Comparison of ENCODE assay signal across 9 mouse cellular contexts in genomic region chr5:31576539-31576975, GRCm38 (mm10). TPM values are rescaled to one million over a fixed set of nuclear protein-coding genes. Genes with fewer than 3 reads are reported as not detected.
DNase-seq lines count a peak whose midpoint lies in the region; ATAC-seq and TF ChIP-seq lines count a peak whose summit lies in the region.
"Had no signal": no experiment of that assay in that cellular context is flagged by ENCODE, and none has a peak within 500 bp of the region (broad histone marks: within the 10 kb centered on the region; RNA-seq: fewer than 3 reads in every experiment).

No protein-coding gene starts in this region.

- no peaks in the 10 kb centered on the region for H3K36me3 ChIP-seq in heart, embryonic 15.5 days
- no peaks in the 10 kb centered on the region for H3K36me3 ChIP-seq in forebrain, postnatal 0 days (ENCODE audit: insufficient read depth)
- no peaks in the 10 kb centered on the region; the same call in 1 of the 2 replicates for H3K36me3 ChIP-seq in hindbrain, embryonic 12.5 days

- TF ChIP-seq POLR2A in bone marrow macrophage, adult 2 months (IDR thresholded peaks at IDR 0.05; ENCODE audit: borderline replicate concordance, low read depth, low read length): no peak

- intact Hi-C loops in heart, postnatal 36 days (cut with DNase I): no loop called here
- intact Hi-C loops in left cerebral cortex, postnatal 14 days (cut with DNase I): no loop called here

- peak; percentile 72 for ATAC-seq in heart, embryonic 15.5 days (replicated peaks; ENCODE audit: insufficient number of reproducible peaks, insufficient read depth, low FRiP score, low read depth)
- no peak for ATAC-seq in megakaryocyte-erythroid progenitor cell, adult 5-6 weeks (replicated peaks; ENCODE audit: low FRiP score, low TSS enrichment, poor library complexity, severe bottlenecking)
- no peak for ATAC-seq in forebrain, postnatal 0 days
- no peak for ATAC-seq in hindbrain, embryonic 12.5 days (ENCODE audit: low FRiP score)

- H3K9me3 ChIP-seq in heart, embryonic 15.5 days (replicated peaks): no peaks in the 10 kb centered on the region
- no peaks in the 10 kb centered on the region for H3K9me3 ChIP-seq in forebrain, postnatal 0 days (ENCODE audit: low read length)
- H3K9me3 ChIP-seq in hindbrain, embryonic 12.5 days (replicated peaks): no peaks in the 10 kb centered on the region

- no peak overlapping the region for H3K27ac ChIP-seq in heart, embryonic 15.5 days
- peak overlapping the region; percentile 62 for H3K27ac ChIP-seq in bone marrow macrophage, adult 2 months (ENCODE audit: insufficient read depth, low read depth, low read length)
- H3K27ac ChIP-seq in forebrain, postnatal 0 days (ENCODE audit: low read depth, low read length): no peak overlapping the region
- no peak overlapping the region for H3K27ac ChIP-seq in hindbrain, embryonic 12.5 days

- no peak for DNase-seq in heart, postnatal 36 days
- peak; percentile 45 to 49 for DNase-seq in B cell, adult 2 months
- peak; percentile 59 to 61 for DNase-seq in left cerebral cortex, postnatal 14 days (ENCODE audit: low spot score in 2 of 2)
- no peak for DNase-seq in forebrain, postnatal 0 days

- 57% methylated on average over 7 of the region's 7 CpGs for WGBS in heart, embryonic 15.5 days
- 73% methylated on average over 4 of the region's 7 CpGs for whole genome bisulfite sequencing in forebrain, postnatal 0 days
- 61% methylated on average over 6 of the region's 7 CpGs for WGBS in hindbrain, embryonic 12.5 days

- no peaks in the 10 kb centered on the region for H3K27me3 ChIP-seq in heart, embryonic 15.5 days
- no peaks in the 10 kb centered on the region for H3K27me3 ChIP-seq in forebrain, postnatal 0 days (ENCODE audit: insufficient read depth, low read length)
- H3K27me3 ChIP-seq in hindbrain, embryonic 12.5 days: no peaks in the 10 kb centered on the region

- no peak overlapping the region for H3K4me3 ChIP-seq in heart, embryonic 15.5 days
- H3K4me3 ChIP-seq in bone marrow macrophage, adult 2 months (ENCODE audit: insufficient read depth, low read length): peak overlapping the region; percentile 3
- H3K4me3 ChIP-seq in forebrain, postnatal 0 days (ENCODE audit: low read depth, low read length): no peak overlapping the region
- no peak overlapping the region for H3K4me3 ChIP-seq in hindbrain, embryonic 12.5 days
- H3K4me3 ChIP-seq: erythroblast, embryonic 14.5 days had no signal

- H3K4me1 ChIP-seq in heart, embryonic 15.5 days (replicated peaks): peaks cover 7% of the 10 kb centered on the region
- peaks cover 39% of the 10 kb centered on the region for H3K4me1 ChIP-seq in bone marrow macrophage, adult 2 months (ENCODE audit: control insufficient read depth, insufficient read depth, low read length)
- H3K4me1 ChIP-seq in forebrain, postnatal 0 days (ENCODE audit: insufficient read depth): no peaks in the 10 kb centered on the region
- peaks cover 1% of the 10 kb centered on the region; the same call in 1 of the 2 replicates for H3K4me1 ChIP-seq in hindbrain, embryonic 12.5 days

- no peak for TF ChIP-seq CTCF in bone marrow macrophage, adult 2 months (IDR thresholded peaks at IDR 0.05; ENCODE audit: low read depth, low read length)
- TF ChIP-seq CTCF in forebrain, postnatal 0 days (IDR thresholded peaks at IDR 0.05; ENCODE audit: low read depth): no peak

- no peak overlapping the region for H3K9ac ChIP-seq in heart, embryonic 15.5 days
- H3K9ac ChIP-seq in forebrain, postnatal 0 days: no peak overlapping the region
- no peak overlapping the region for H3K9ac ChIP-seq in hindbrain, embryonic 12.5 days

- H3K4me2 ChIP-seq in heart, embryonic 15.5 days: no peak overlapping the region
- H3K4me2 ChIP-seq in forebrain, postnatal 0 days (ENCODE audit: low read depth): no peak overlapping the region
- H3K4me2 ChIP-seq in hindbrain, embryonic 12.5 days (replicated peaks): no peak overlapping the region

RNA-seq across cellular contexts. Expression of gene Mrpl33, which starts 20.2 kb away (rescaled TPM):
- polyA plus RNA-seq in heart, embryonic 15.5 days (2015; fragmentation: Nextera tagmentation; extraction: Ambion mirVana): 344 and 459 TPM in 2 replicates
- 100 to 1,000 TPM; 314 to 335 TPM for total RNA-seq in heart, postnatal 36 days (2021)
- polyA plus RNA-seq in bone marrow macrophage, adult 2 months (2012; ENCODE audit: insufficient read depth, insufficient read length, missing spikeins): 131 and 193 TPM in 2 replicates
- total RNA-seq in left cerebral cortex, postnatal 14 days (2021): 100 to 1,000 TPM; 113 to 114 TPM
- 290 and 320 TPM in 2 replicates for total RNA-seq in megakaryocyte-erythroid progenitor cell, adult 5-6 weeks (2014; fragmentation: Nextera tagmentation)
- total RNA-seq in megakaryocyte-erythroid progenitor cell, adult 5-6 weeks (2017): 93.4 and 153 TPM in 2 replicates
- total RNA-seq in forebrain, postnatal 0 days (2014; rRNA removed): 166 and 203 TPM in 2 replicates
- polyA plus RNA-seq in forebrain, postnatal 0 days (2015; fragmentation: Nextera tagmentation; extraction: Ambion mirVana): 295 and 354 TPM in 2 replicates
- 193 and 201 TPM in 2 replicates for polyA plus RNA-seq in hindbrain, embryonic 12.5 days (2016; fragmentation: Nextera tagmentation; extraction: Ambion mirVana)

RNA-seq across cellular contexts. Expression of gene Supt7l, which starts 49.0 kb away (rescaled TPM):
- polyA plus RNA-seq in heart, embryonic 15.5 days (2015; fragmentation: Nextera tagmentation; extraction: Ambion mirVana): 15.6 and 19.2 TPM in 2 replicates
- 10 to 100 TPM; 13.5 to 13.6 TPM for total RNA-seq in heart, postnatal 36 days (2021)
- polyA plus RNA-seq in bone marrow macrophage, adult 2 months (2012; ENCODE audit: insufficient read depth, insufficient read length, missing spikeins): 16.2 and 17.9 TPM in 2 replicates
- total RNA-seq in left cerebral cortex, postnatal 14 days (2021): 10 to 100 TPM; 16.9 to 17.1 TPM
- 18.2 and 23.9 TPM in 2 replicates for total RNA-seq in megakaryocyte-erythroid progenitor cell, adult 5-6 weeks (2014; fragmentation: Nextera tagmentation)
- 18.8 and 29.6 TPM in 2 replicates for total RNA-seq in megakaryocyte-erythroid progenitor cell, adult 5-6 weeks (2017)
- 25.2 and 29.6 TPM in 2 replicates for total RNA-seq in forebrain, postnatal 0 days (2014; rRNA removed)
- 10.6 and 19.7 TPM in 2 replicates for polyA plus RNA-seq in forebrain, postnatal 0 days (2015; fragmentation: Nextera tagmentation; extraction: Ambion mirVana)
- polyA plus RNA-seq in hindbrain, embryonic 12.5 days (2016; fragmentation: Nextera tagmentation; extraction: Ambion mirVana): 28.5 and 34.1 TPM in 2 replicates

RNA-seq across cellular contexts. Expression of gene Slc4a1ap, which starts 49.8 kb away (rescaled TPM):
- 20.0 and 23.0 TPM in 2 replicates for polyA plus RNA-seq in heart, embryonic 15.5 days (2015; fragmentation: Nextera tagmentation; extraction: Ambion mirVana)
- 10 to 100 TPM; 19.8 to 22.8 TPM for total RNA-seq in heart, postnatal 36 days (2021)
- 37.2 and 44.5 TPM in 2 replicates for polyA plus RNA-seq in bone marrow macrophage, adult 2 months (2012; ENCODE audit: insufficient read depth, insufficient read length, missing spikeins)
- total RNA-seq in left cerebral cortex, postnatal 14 days (2021): 10 to 100 TPM; 47.1 to 50.7 TPM
- 61.9 and 72.9 TPM in 2 replicates for total RNA-seq in megakaryocyte-erythroid progenitor cell, adult 5-6 weeks (2014; fragmentation: Nextera tagmentation)
- total RNA-seq in megakaryocyte-erythroid progenitor cell, adult 5-6 weeks (2017): 41.4 and 59.8 TPM in 2 replicates
- total RNA-seq in forebrain, postnatal 0 days (2014; rRNA removed): 29.3 and 36.9 TPM in 2 replicates
- polyA plus RNA-seq in forebrain, postnatal 0 days (2015; fragmentation: Nextera tagmentation; extraction: Ambion mirVana): 16.6 and 25.6 TPM in 2 replicates
- polyA plus RNA-seq in hindbrain, embryonic 12.5 days (2016; fragmentation: Nextera tagmentation; extraction: Ambion mirVana): 35.2 and 40.1 TPM in 2 replicates

Comparison
In these comparisons a context has a peak if more than half of its experiments do, and no peak if none do; other contexts are left out.
1. DNase-seq: peak in B cell, adult 2 months (2 of 2) and left cerebral cortex, postnatal 14 days (2 of 2); none in heart, postnatal 36 days (0 of 2) and forebrain, postnatal 0 days (single experiment).